Mouse (Mus musculus): ENCODE measurements at regions not wholly inside any gene's neighbourhood (a gene's known extent, or its start where the extent isn't known, plus 50 kb on each side); places are given as distances from the start of the nearest gene placed in this dataset.

DNA sequence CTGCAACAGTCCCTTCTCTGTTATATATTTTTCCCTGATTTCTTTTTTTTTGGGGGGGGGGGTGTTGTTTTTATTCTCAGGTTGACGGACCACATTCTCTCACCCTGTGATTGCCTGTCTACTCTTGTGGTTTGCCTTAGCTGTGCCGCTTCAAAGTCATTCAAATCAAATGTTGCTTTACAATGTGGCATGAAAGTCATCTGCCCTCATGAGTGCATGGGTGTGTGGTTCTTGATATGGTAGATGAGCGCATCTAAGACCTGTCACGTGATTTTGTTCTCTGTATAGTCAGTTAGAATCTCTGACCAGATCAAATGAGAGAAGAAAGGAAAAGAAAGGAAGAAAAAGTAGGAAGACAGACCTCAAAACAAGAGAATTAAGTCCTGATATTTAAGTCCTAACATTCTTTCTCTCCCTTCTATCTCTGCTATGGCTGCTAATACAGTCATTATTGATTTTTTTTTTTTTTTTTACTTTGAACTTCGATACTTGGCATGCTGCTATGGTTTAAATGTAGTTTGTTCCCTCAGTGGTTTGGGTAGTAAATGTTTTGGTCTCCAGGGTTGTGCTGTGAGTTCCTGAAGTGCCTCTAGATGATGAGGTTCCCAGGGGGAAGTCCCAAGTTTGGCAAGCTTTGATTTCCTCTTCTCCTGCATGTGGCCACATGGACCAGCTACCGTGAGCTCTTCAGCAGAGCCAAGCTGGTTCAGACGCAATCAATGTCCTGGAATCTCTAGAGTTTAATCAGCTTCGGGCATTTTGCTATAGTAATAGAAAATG lies 91.2 kb upstream of the Npas2 start:
- no peak for DNase-seq

GRCm38 (mm10) chr1:39102989-39103910 lies 90.3 kb upstream of the Npas2 start:
- DNase-seq: no peak

DNA sequence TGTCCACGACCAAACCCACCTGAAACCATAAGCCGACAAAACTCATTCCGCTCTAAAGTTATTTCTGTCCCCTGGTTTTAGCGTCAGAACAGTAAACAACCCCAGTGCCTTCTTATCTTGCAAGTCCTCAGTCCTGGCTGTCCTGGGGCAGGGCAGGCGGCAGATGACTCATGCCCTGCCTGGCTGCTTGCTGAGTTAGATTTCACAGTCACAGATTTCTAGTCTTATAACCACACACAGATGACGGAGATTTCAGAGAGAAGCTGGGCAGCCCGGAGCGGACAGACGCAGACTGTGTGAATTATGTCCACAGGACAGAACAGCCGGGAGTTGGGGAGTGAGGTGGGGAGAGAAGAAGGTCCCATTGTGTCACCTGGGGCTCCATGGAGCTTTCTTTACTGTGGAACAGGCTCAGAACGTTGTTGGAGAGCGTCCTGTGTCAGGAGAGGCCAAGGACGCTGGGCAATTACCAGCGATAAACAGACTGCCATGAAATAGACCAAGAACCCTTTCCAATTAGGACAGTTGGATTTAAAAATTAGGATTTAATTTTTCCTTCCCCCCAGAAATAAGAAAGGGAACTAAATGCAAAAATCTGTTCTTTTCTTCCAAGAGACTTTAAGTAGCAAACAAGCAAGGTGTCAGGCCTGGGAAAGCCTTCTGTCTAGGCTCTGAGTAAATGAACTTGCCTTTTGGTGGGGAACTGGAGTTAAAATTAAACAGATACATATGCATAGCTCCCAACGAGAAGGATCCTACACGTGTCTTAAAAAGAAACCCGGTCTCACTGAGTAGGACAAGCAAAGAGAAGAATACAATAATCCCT lies 87.8 kb upstream of the Npas2 start:
- no peak for DNase-seq

DNA sequence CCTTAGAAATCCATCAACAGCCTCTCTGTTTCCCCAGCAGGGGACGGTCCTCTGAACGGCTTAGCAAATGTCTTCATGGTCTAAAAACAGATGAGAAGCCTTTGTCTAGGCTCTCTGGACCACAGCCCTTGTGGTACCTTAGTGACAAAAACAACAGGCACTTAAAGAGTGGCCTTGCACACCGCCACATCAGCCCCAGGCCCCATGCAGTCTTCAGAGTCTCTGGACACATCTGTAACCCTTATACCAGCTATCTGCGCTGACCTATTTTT lies 87.2 kb upstream of the Npas2 start:
- DNase-seq: no peak

DNA sequence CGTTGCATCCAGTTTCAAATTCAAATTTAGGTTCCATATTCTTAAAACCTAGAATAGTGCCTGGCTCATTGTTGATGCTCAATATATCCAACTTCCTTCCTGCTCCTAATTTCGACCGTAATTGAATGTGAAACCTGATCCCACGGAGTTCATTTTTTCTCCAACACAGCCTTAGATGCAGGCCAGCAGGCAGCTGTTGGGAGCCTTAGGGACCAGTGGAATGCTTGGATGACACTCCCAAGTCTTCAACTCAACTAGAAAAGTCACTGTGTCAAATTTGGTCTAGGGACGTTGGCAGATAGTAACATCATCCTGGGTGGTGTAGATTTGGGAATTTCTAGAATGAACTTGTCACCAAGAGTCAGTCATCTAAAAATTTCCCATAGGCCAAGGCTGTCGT lies 86.9 kb upstream of the Npas2 start:
- no peak for DNase-seq

DNA sequence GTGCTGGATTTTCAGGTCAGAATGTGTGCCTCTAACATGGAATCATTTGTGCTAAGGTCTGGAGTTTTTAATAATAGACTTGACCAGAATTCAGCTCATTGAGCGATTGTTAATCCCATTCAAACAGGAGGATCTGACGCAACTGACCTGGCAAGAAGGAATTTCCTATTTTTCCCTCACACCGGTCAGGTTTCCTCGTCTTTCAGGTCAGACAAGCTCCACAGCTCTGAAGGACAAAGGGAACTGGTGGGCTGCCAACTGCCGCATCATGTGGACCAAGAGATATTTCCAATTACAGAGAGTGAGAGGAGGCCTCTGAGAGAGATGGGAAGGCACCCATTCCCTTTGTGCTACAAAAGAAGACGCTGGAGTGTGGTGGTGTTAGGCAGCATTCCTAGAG lies 77.2 kb upstream of the Npas2 start:
- no peak for DNase-seq

- no peak for DNase-seq
Measured at GRCm38 (mm10) chr1:39122316-39123015, 71.1 kb upstream of the Npas2 start.

GRCm38 (mm10) chr1:39123081-39123812 lies 70.3 kb upstream of the Npas2 start:
- no peak for DNase-seq

DNA sequence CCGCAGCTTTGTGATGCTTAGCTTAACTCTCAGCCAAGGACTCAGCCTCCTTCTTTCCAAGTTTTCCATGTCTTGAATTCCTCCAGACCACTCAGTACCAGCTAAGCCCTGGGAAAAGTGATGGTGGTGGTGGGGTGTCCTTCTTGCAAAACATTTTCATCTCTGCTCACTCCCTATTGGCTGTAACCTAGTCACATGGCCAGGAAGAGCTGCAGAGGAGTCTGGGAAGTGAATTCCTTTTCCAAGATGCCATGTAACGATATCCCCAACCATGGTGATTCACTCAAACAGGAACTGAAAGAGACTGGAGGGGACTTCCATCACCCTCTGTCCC lies 69.8 kb upstream of the Npas2 start:
- no peak for DNase-seq

DNA sequence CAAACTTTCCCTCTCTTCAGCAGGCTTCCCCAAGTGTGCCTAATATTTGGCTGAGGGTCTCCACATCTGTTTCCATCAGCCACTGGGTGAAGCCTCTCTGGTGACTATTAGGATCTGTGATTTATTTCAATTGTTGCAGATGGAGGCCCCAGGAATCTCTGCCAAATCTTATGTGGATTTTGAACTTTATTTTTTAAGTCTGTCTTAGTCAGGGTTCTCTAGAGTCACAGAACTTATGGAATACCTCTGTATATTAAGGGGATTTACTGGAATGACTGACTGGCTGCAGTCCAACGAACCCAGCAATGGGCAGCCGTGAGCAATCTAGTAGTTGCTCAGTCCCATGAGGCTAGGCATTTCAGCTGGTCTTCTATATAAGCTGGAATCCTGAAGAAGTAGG lies 59.0 kb upstream of the Npas2 start:
- DNase-seq: no peak

GRCm38 (mm10) chr1:39143054-39143453 lies 50.5 kb upstream of the Npas2 start:
- DNase-seq: no peak

- DNase-seq: no peak
Measured at GRCm38 (mm10) chr1:39143626-39144025, 49.9 kb upstream of the Npas2 start.
